Mouse (Mus musculus): ENCODE data around the gene Gm1113.

The Gm1113 gene

GRCm38 (mm10) chr9:35482014-35482898, 35.8 kb downstream of the Gm1113 start:
- in situ Hi-C loops (cut with MboI) = no loop called here

GRCm38 (mm10) chr9:35479456-35479855, 38.6 kb downstream of the Gm1113 start:
- in situ Hi-C loops (cut with MboI) = no loop called here

GRCm38 (mm10) chr9:35475394-35475793, 42.7 kb downstream of the Gm1113 start:
- in situ Hi-C loops (cut with MboI) = no loop called here

- in situ Hi-C loops (cut with MboI) = no loop called here
Observed at GRCm38 (mm10) chr9:35474104-35474724, 43.9 kb downstream of the Gm1113 start.

- in situ Hi-C loops (cut with MboI) = no loop called here
Observed at GRCm38 (mm10) chr9:35468913-35469312, 49.2 kb downstream of the Gm1113 start.

- in situ Hi-C loops (cut with MboI) = no loop called here
Observed at GRCm38 (mm10) chr9:35467264-35467817, 50.7 kb downstream of the Gm1113 start.

GRCm38 (mm10) chr9:35459594-35459993, 58.5 kb downstream of the Gm1113 start:
- in situ Hi-C loops (cut with MboI) = no loop called here
